In genomic region chr17:55711984-55712811, GRCm38 (mm10) we compare ENCODE assay signal across 8 mouse cellular contexts. TPM values are rescaled to one million over a fixed set of nuclear protein-coding genes. Genes with fewer than 3 reads are reported as not detected.
A peak's percentile ranks its signal among the peaks of the same experiment; 100 is the strongest.
DNase-seq lines count a peak whose midpoint lies in the region; ATAC-seq lines count a peak whose summit lies in the region.

TSS of gene Pot1b (minus strand) at chr17:55712628.

- DNase-seq in adipocyte (ENCODE audit: low spot score) = peak; percentile 97
- DNase-seq in embryo, embryonic 10 days (ENCODE audit: low spot score) = peak; percentile 99
- DNase-seq in gastrocnemius, postnatal 10 days = peak; percentile 98
- peak; percentile 98 for DNase-seq in induced T-regulatory cell, adult 2 months (ENCODE audit: low read depth)
- peak; percentile 83 to 96 for DNase-seq in left cerebral cortex, adult 9 months (ENCODE audit: low spot score in 2 of 2)
- peak; percentile 98 for DNase-seq in right cerebral cortex, postnatal 14 days
- peak; percentile 93 to 99 for DNase-seq in urinary bladder, postnatal 36 days (ENCODE audit: low spot score in 2 of 2)

- peak; percentile 94 for ATAC-seq in megakaryocyte progenitor cell, adult 5-6 weeks (replicated peaks; ENCODE audit: poor library complexity)

RNA-seq across cellular contexts. Expression of gene Pot1b, which starts in this region (rescaled TPM):
- 1 to 10 TPM; 2.9 to 3.6 TPM for total RNA-seq in gastrocnemius, postnatal 10 days (2021)
- total RNA-seq in megakaryocyte progenitor cell, adult 5-6 weeks (2015) = 16.5 and 30.6 TPM in 2 replicates
- 29.8 and 38.3 TPM in 2 replicates for total RNA-seq in megakaryocyte progenitor cell, adult 5-6 weeks (2017)

Comparison
In these comparisons a context has a peak if more than half of its experiments do, and no peak if none do; other contexts are left out.
1. Peak in every context shown above with its lines: DNase-seq and ATAC-seq.